Mouse (Mus musculus) left cerebral cortex, adult 6 months (tissue): ENCODE results near the gene Shkbp1. TPM values are rescaled to one million over a fixed set of nuclear protein-coding genes. Genes with fewer than 3 reads are reported as not detected.

Experiments
- long read RNA-seq, 2 experiments: library from polyadenylated mRNA; unstranded; transcript quantifications; one replicate each; pipeline ENCODE4 v2.0.0; 2019 to 2020
- polyA plus RNA-seq: library from polyadenylated mRNA; unstranded; fragments of <200 nt; fragmentation: Nextera tagmentation; gene quantifications from 2 replicates; pipeline ENCODE4 v1.2.3, GENCODE M21; 2021

Gene Shkbp1
- polyA plus RNA-seq: 2.8 and 4.2 TPM in 2 replicates
- long read RNA-seq, experiment 1, transcript Shkbp1-201 (18 exons, 2,358 nt): major isoform, 19 of 28 reads
- long read RNA-seq, experiment 1, partial matches to known transcripts: 4 of 28 reads
- long read RNA-seq, experiment 1, other reads (novel, unspliced or antisense): 5 of 28 reads
- long read RNA-seq, experiment 2, partial matches to known transcripts: 1 of 3 reads
- long read RNA-seq, experiment 2, other reads (novel, unspliced or antisense): 0 of 3 reads

DNA sequence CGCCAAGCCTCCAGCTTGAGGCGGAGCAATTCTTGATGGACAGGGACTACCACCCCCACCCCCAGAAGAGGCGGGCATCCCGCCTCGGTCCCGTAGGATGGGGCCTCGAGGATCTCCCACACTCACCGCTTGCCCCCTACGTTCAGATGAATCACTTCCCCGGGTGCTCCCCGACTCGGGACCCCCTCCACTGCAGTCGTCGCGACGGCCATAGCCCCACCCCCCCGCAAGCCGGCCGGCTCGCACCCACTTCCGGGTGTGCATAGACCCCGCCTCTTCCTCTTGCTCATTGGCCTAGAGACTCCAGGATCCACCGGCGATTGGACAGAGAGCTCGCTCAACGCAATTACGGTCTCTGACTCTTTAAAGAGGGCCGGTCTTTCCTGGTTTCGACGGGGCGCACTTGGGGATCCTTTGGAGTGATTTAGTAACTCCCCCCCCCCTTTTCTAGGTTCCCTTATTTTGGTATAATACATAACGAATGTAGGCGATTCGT is at the start of gene Shkbp1:
Shkbp1 (minus strand) TSS at position 275 of the 496 bp plus-strand sequence.

DNA sequence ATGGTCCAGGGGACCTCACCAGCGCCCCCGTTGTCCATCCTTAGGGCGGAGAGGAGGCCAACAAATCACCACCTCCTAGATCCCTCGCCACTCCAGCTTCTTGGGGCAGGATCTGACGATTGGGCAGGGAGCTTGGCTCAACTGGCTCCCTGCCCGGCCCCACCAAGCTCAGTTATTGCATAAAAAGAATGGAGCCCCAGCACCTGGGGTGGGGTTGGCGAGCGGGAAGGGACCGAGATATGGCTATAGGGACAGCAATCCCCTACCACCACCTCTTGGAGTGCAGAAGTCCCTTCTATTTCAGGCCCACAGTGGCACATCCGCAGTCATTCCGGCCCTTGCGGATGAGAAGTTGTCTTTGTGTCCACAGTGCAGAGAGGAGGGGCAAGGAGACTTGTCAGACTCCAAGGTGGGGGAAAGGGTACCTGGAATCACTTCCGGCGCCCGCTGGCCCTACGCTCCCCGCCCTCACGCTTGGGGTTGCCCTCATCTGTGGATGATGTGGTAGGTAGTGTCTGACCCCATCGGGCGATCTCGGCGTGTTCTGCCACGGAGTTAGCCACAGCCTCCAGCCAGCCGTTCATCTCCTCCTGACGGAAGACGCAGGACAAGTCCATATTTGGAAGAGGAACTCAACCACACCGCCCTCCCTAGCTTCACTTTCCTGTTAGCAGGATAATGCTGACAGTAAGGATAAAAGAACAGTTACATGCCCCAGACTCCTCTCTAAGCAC is 1.2 kb upstream of the Shkbp1 start, which contains the start of gene Gm20479:
Gm20479 (minus strand) TSS at position 559 of the 734 bp plus-strand sequence.

GRCm38 (mm10) chr7:27337175-27337853 is 18.5 kb downstream of the Shkbp1 start, which contains the start of gene Ltbp4:
Gene Ltbp4, minus strand, starts transcription at chr7:27337692.

Other genes starting within 250 kb of the Shkbp1 start
- gene Cyp2f2, start 236.1 kb downstream of the Shkbp1 start, polyA plus RNA-seq: 0.33 TPM in 1 of 2 replicates, not detected in the other
- gene Cyp2t4, start 202.3 kb downstream of the Shkbp1 start, polyA plus RNA-seq: not detected in 2 replicates
- gene Egln2, start 189.2 kb downstream of the Shkbp1 start, polyA plus RNA-seq: 72.0 and 79.6 TPM in 2 replicates
- 94.7 and 122 TPM in 2 replicates for gene Rab4b, start 177.1 kb downstream of the Shkbp1 start, polyA plus RNA-seq
- gene Gm21983, start 174.9 kb downstream of the Shkbp1 start, polyA plus RNA-seq: not detected in 2 replicates
- gene Mia, start 174.9 kb downstream of the Shkbp1 start, polyA plus RNA-seq: 11.9 and 12.4 TPM in 2 replicates
- 5.2 and 6.1 TPM in 2 replicates for gene BC024978, start 160.2 kb downstream of the Shkbp1 start, polyA plus RNA-seq
- gene Snrpa, start 159.7 kb downstream of the Shkbp1 start, polyA plus RNA-seq: 137 and 152 TPM in 2 replicates
- gene Itpkc, start 127.4 kb downstream of the Shkbp1 start, polyA plus RNA-seq: 0.42 and 1.8 TPM in 2 replicates
- 11.5 and 12.7 TPM in 2 replicates for gene Coq8b, start 123.0 kb downstream of the Shkbp1 start, polyA plus RNA-seq
- 6.7 and 57.8 TPM in 2 replicates for gene Numbl, start 97.6 kb downstream of the Shkbp1 start, polyA plus RNA-seq
- gene Ltbp4, start 18.3 kb downstream of the Shkbp1 start, polyA plus RNA-seq: 6.9 and 14.5 TPM in 2 replicates
- not detected in 2 replicates for gene Gm20479, start 1.4 kb upstream of the Shkbp1 start, polyA plus RNA-seq
- 2.0 and 12.2 TPM in 2 replicates for gene Sptbn4, start 91.7 kb upstream of the Shkbp1 start, polyA plus RNA-seq
- 40.4 and 54.5 TPM in 2 replicates for gene Blvrb, start 92.0 kb upstream of the Shkbp1 start, polyA plus RNA-seq
- gene Sertad3, start 117.7 kb upstream of the Shkbp1 start, polyA plus RNA-seq: 3.2 and 3.6 TPM in 2 replicates
- 19.7 and 26.0 TPM in 2 replicates for gene Sertad1, start 130.9 kb upstream of the Shkbp1 start, polyA plus RNA-seq
- 0.04 and 0.11 TPM in 2 replicates for gene Prx, start 143.3 kb upstream of the Shkbp1 start, polyA plus RNA-seq
- gene Hipk4, start 167.2 kb upstream of the Shkbp1 start, polyA plus RNA-seq: 23.8 and 29.0 TPM in 2 replicates
- gene Pld3, start 197.2 kb upstream of the Shkbp1 start, polyA plus RNA-seq: 542 and 557 TPM in 2 replicates
- 14.7 and 17.4 TPM in 2 replicates for gene 2310022A10Rik, start 197.2 kb upstream of the Shkbp1 start, polyA plus RNA-seq
- gene Akt2, start 235.5 kb upstream of the Shkbp1 start, polyA plus RNA-seq: 96.2 and 145 TPM in 2 replicates